Comparison of ENCODE assay signal across 39 mouse cellular contexts in genomic region chr16:10762569-10763180, GRCm38 (mm10). TPM values are rescaled to one million over a fixed set of nuclear protein-coding genes. Genes with fewer than 3 reads are reported as not detected.
"Had no signal": no experiment of that assay in that cellular context is flagged by ENCODE, and none has a peak within 500 bp of the region (broad histone marks: within the 10 kb centered on the region; RNA-seq: fewer than 3 reads in every experiment).

No protein-coding gene starts in this region.

- H3K27ac ChIP-seq: forebrain, embryonic 15.5 days; heart, embryonic 13.5 days; heart, embryonic 15.5 days; hindbrain, embryonic 13.5 days; hindbrain, embryonic 15.5 days; hindbrain, postnatal 0 days; limb, embryonic 10.5 days; limb, embryonic 12.5 days had no signal

- H3K27me3 ChIP-seq: forebrain, embryonic 15.5 days; hindbrain, embryonic 13.5 days; hindbrain, embryonic 15.5 days; limb, embryonic 12.5 days had no signal

- H3K4me3 ChIP-seq: forebrain, embryonic 15.5 days; heart, embryonic 13.5 days; heart, embryonic 15.5 days; hindbrain, embryonic 13.5 days; hindbrain, embryonic 15.5 days; limb, embryonic 10.5 days; limb, embryonic 12.5 days had no signal

- H3K4me1 ChIP-seq: forebrain, embryonic 15.5 days; hindbrain, embryonic 13.5 days; hindbrain, embryonic 15.5 days had no signal

- DNase-seq: forebrain, postnatal 0 days; gastrocnemius, postnatal 14 days; gastrocnemius, postnatal 36 days; heart, postnatal 36 days; kidney, adult 11 months; kidney, adult 2 months; kidney, postnatal 25 days; layer of hippocampus, adult 9-11 months; layer of hippocampus, postnatal 36 days; liver had no signal

- H3K36me3 ChIP-seq: forebrain, embryonic 15.5 days; heart, embryonic 13.5 days; heart, embryonic 15.5 days; hindbrain, embryonic 13.5 days; hindbrain, embryonic 15.5 days; limb, embryonic 10.5 days; limb, embryonic 12.5 days had no signal

RNA-seq across cellular contexts. Expression of gene Tnp2, which starts 25.8 kb away (rescaled TPM):
- total RNA-seq: forebrain, postnatal 0 days; gastrocnemius, adult 18-20 months; gastrocnemius, adult 8-10 months; gastrocnemius, postnatal 14 days; heart, adult 18-20 months; heart, postnatal 14 days; heart, postnatal 36 days; hematopoietic stem cell, adult 5-6 weeks; hindbrain, postnatal 0 days; layer of hippocampus, adult 18-20 months; layer of hippocampus, adult 8-10 months; layer of hippocampus, postnatal 14 days; layer of hippocampus, postnatal 36 days; left cerebral cortex, adult 18-20 months; left cerebral cortex, adult 8-10 months; left cerebral cortex, postnatal 14 days; left cerebral cortex, postnatal 36 days had no signal
- polyA plus RNA-seq: forebrain, embryonic 15.5 days; forebrain, postnatal 0 days; heart, embryonic 11.5 days; heart, embryonic 13.5 days; heart, embryonic 15.5 days; heart, postnatal 0 days; hindbrain, embryonic 11.5 days; hindbrain, embryonic 13.5 days; hindbrain, embryonic 15.5 days; hindbrain, postnatal 0 days; intestine, embryonic 14.5 days; intestine, embryonic 16.5 days; kidney, embryonic 14.5 days; kidney, embryonic 16.5 days; limb, embryonic 10.5 days; limb, embryonic 12.5 days; limb, embryonic 14.5 days had no signal

RNA-seq across cellular contexts. Expression of gene Prm3, which starts 28.0 kb away (rescaled TPM):
- total RNA-seq: forebrain, postnatal 0 days; gastrocnemius, adult 18-20 months; gastrocnemius, adult 8-10 months; gastrocnemius, postnatal 14 days; gastrocnemius, postnatal 36 days; heart, adult 18-20 months; heart, postnatal 14 days; heart, postnatal 36 days; hematopoietic stem cell, adult 5-6 weeks; hindbrain, postnatal 0 days; layer of hippocampus, adult 18-20 months; layer of hippocampus, adult 8-10 months; layer of hippocampus, postnatal 14 days; layer of hippocampus, postnatal 36 days; left cerebral cortex, adult 18-20 months; left cerebral cortex, adult 8-10 months; left cerebral cortex, postnatal 14 days; left cerebral cortex, postnatal 36 days had no signal
- polyA plus RNA-seq: forebrain, embryonic 15.5 days; forebrain, postnatal 0 days; heart, embryonic 11.5 days; heart, embryonic 13.5 days; heart, embryonic 15.5 days; heart, postnatal 0 days; hindbrain, embryonic 11.5 days; hindbrain, embryonic 13.5 days; hindbrain, embryonic 15.5 days; hindbrain, postnatal 0 days; intestine, embryonic 14.5 days; intestine, embryonic 16.5 days; kidney, adult 2 months; kidney, embryonic 14.5 days; kidney, embryonic 16.5 days; large intestine, adult 2 months; limb, embryonic 10.5 days; limb, embryonic 12.5 days; limb, embryonic 14.5 days had no signal

RNA-seq across cellular contexts. Expression of gene Prm2, which starts 33.3 kb away (rescaled TPM):
- total RNA-seq: forebrain, postnatal 0 days; gastrocnemius, adult 18-20 months; gastrocnemius, adult 8-10 months; gastrocnemius, postnatal 14 days; gastrocnemius, postnatal 36 days; heart, adult 18-20 months; heart, postnatal 14 days; heart, postnatal 36 days; hematopoietic stem cell, adult 5-6 weeks; hindbrain, postnatal 0 days; layer of hippocampus, adult 18-20 months; layer of hippocampus, adult 8-10 months; layer of hippocampus, postnatal 14 days; layer of hippocampus, postnatal 36 days; left cerebral cortex, adult 18-20 months; left cerebral cortex, adult 8-10 months; left cerebral cortex, postnatal 14 days; left cerebral cortex, postnatal 36 days had no signal
- polyA plus RNA-seq: forebrain, embryonic 15.5 days; forebrain, postnatal 0 days; heart, embryonic 11.5 days; heart, embryonic 13.5 days; heart, embryonic 15.5 days; heart, postnatal 0 days; hindbrain, embryonic 11.5 days; hindbrain, embryonic 13.5 days; hindbrain, embryonic 15.5 days; hindbrain, postnatal 0 days; intestine, embryonic 14.5 days; intestine, embryonic 16.5 days; kidney, embryonic 14.5 days; kidney, embryonic 16.5 days; limb, embryonic 10.5 days; limb, embryonic 12.5 days; limb, embryonic 14.5 days had no signal

RNA-seq across cellular contexts. Expression of gene Prm1, which starts 43.0 kb away (rescaled TPM):
- total RNA-seq: forebrain, postnatal 0 days; gastrocnemius, adult 18-20 months; gastrocnemius, adult 8-10 months; gastrocnemius, postnatal 14 days; gastrocnemius, postnatal 36 days; heart, adult 18-20 months; heart, postnatal 14 days; heart, postnatal 36 days; hematopoietic stem cell, adult 5-6 weeks; hindbrain, postnatal 0 days; layer of hippocampus, adult 18-20 months; layer of hippocampus, adult 8-10 months; layer of hippocampus, postnatal 14 days; layer of hippocampus, postnatal 36 days; left cerebral cortex, adult 18-20 months; left cerebral cortex, adult 8-10 months; left cerebral cortex, postnatal 14 days; left cerebral cortex, postnatal 36 days had no signal
- polyA plus RNA-seq: forebrain, embryonic 15.5 days; forebrain, postnatal 0 days; heart, embryonic 11.5 days; heart, postnatal 0 days; hindbrain, embryonic 11.5 days; hindbrain, embryonic 13.5 days; intestine, embryonic 14.5 days; intestine, embryonic 16.5 days; kidney, embryonic 14.5 days; kidney, embryonic 16.5 days; limb, embryonic 10.5 days; limb, embryonic 14.5 days had no signal
